Mouse (Mus musculus) left cerebral cortex, postnatal 25 days (tissue): ENCODE data around the gene Rtn4. TPM values are rescaled to one million over a fixed set of nuclear protein-coding genes. Genes with fewer than 3 reads are reported as not detected.

ENCODE experiments used
- DNase-seq, 2 experiments: peaks; one replicate each; pipeline ENCODE4 v3.0.0; 2022; ENCODE audit warnings: low spot score in 2 of 2, mixed read lengths in 1 of 2
- intact Hi-C: fragments of 180-260 bp; cut with DNase I; formaldehyde crosslinking; loops from one replicate; pipeline ENCODE4 v1.15.1; 2025
- total RNA-seq, 2 experiments: library from RNA; stranded (reverse); gene quantifications; 2 replicates each; pipeline ENCODE4 v1.2.3; 2021

Gene Rtn4
- total RNA-seq, 2 experiments from 2014 or later: 694 to 720 TPM

GRCm38 (mm10) chr11:29788921-29789638 is 96.3 kb downstream of the Rtn4 start:
- intact Hi-C loops: loop anchor here (1.0 to 5.0 kb wide), 4 partner anchors 11 to 42 kb away; no protein-coding TSS in a partner anchor
- peak; percentile 89 to 97 for DNase-seq

GRCm38 (mm10) chr11:29790796-29791195 is 98.0 kb downstream of the Rtn4 start:
- no peak for DNase-seq
- intact Hi-C loops: no loop called here

Other genes starting within 250 kb of the Rtn4 start
- 1 to 10 TPM; 1.5 to 3.9 TPM for gene Prorsd1, start 177.9 kb upstream of the Rtn4 start, total RNA-seq
- 10 to 100 TPM; 28.7 to 34.3 TPM for gene Mtif2, start 166.5 kb upstream of the Rtn4 start, total RNA-seq
- gene Clhc1, start 145.0 kb upstream of the Rtn4 start, total RNA-seq: under 1 TPM in 1 of 2 experiments, not detected in 1; 0.21 TPM
- 100 to 1,000 TPM; 433 to 461 TPM for gene Rps27a, start 144.8 kb upstream of the Rtn4 start, total RNA-seq
- gene 4931440F15Rik, start 132.7 kb downstream of the Rtn4 start, total RNA-seq: 1 to 10 TPM; 2.7 to 3.4 TPM